Mouse (Mus musculus) pancreas, adult 10 weeks (tissue): ENCODE results near the gene Scgb1b12. TPM values are rescaled to one million over a fixed set of nuclear protein-coding genes. Genes with fewer than 3 reads are reported as not detected.

Experiments used
- polyA plus RNA-seq: library from polyadenylated mRNA; stranded (reverse); fragments of 350-450 nt; fragmentation: Illumina TruSeq; extraction: RNeasy Lipid Tissue Mini Kit (QIAGEN cat#74804); gene quantifications from one replicate; pipeline ENCODE4 v1.2.3, GENCODE M21; 2015; ENCODE audit warnings: low read depth, low replicate concordance; ENCODE audit not compliant: insufficient read depth

Scgb1b12 gene
- polyA plus RNA-seq, result not detected

DNA sequence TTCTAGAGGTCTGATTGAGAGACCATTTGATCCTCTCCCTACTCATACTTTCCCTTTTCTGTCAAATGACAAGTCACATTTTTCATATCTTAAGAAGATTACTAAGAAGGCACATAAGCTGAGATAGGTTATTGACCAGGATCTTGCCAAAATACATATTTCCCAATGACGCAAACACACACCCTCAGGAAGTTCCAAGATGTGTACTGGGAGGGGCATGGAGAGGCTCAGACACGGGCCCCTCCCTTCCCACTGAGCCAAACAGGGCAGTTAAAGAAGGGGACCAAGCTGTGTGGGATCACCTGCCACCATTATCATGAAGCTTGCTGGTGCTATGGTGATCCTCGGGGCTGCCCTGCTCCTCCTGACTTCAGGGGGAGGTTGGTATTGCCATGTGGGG, at the start of gene Scgb1b12:
Gene Scgb1b12, plus strand, starts transcription at position 301 of the 400 bp plus-strand sequence.

GRCm38 (mm10) chr7:32327145-32327544, 6.8 kb upstream of the Scgb1b12 start, which contains the start of gene Scgb2b12:
TSS of gene Scgb2b12 (minus strand) at chr7:32327245.

Other genes with a start within 250 kb of the Scgb1b12 start
- not detected for gene Scgb1b10, start 233.3 kb upstream of the Scgb1b12 start, polyA plus RNA-seq
- not detected for gene Scgb2b11, start 123.0 kb upstream of the Scgb1b12 start, polyA plus RNA-seq
- not detected for gene Scgb1b11, start 111.3 kb upstream of the Scgb1b12 start, polyA plus RNA-seq
- gene Scgb2b12, start 6.9 kb upstream of the Scgb1b12 start, polyA plus RNA-seq, result not detected
- gene Scgb1b29, start 107.4 kb downstream of the Scgb1b12 start, polyA plus RNA-seq, result not detected